ENCODE assay signal across 9 mouse cellular contexts in genomic region chr3:119492627-119493026, GRCm38 (mm10).
"Had no signal": no experiment of that assay in that cellular context is flagged by ENCODE, and none has a peak within 500 bp of the region (broad histone marks: within the 10 kb centered on the region; RNA-seq: fewer than 3 reads in every experiment).

No protein-coding gene starts in this region.

- DNase-seq: kidney, adult 2 months; kidney, postnatal 25 days; layer of hippocampus, adult 9-11 months; liver, embryonic 13.5 days; lung, adult 2 months; lung, postnatal 14 days; lung, postnatal 4 days; midbrain, embryonic 14.5 days; thymus, postnatal 25 days had no signal
